Mouse (Mus musculus) CD8-positive naive resting alpha-beta T cell, adult 2 months (primary cell): Measurements from ENCODE around the gene Afg1l.

Source experiments
- DNase-seq, 2 experiments: peaks; one replicate each; pipeline ENCODE4 v3.0.0; 2022; ENCODE audit warnings: low read depth in 2 of 2, low spot score in 2 of 2

Gene Afg1l

GRCm38 (mm10) chr10:42299967-42300366 is 178.4 kb downstream of the Afg1l start:
- no peak for DNase-seq

- no peak for DNase-seq
These were observed 178.9 kb downstream of the Afg1l start for GRCm38 (mm10) chr10:42299426-42299825.

- no peak for DNase-seq
These were observed 180.4 kb downstream of the Afg1l start for GRCm38 (mm10) chr10:42297954-42298353.

GRCm38 (mm10) chr10:42297109-42297508 is 181.3 kb downstream of the Afg1l start:
- no peak for DNase-seq

GRCm38 (mm10) chr10:42296559-42296958 is 181.8 kb downstream of the Afg1l start:
- DNase-seq = no peak

- peak in 1 of 2 experiments; percentile 22 for DNase-seq
These were observed 183.3 kb downstream of the Afg1l start for GRCm38 (mm10) chr10:42295028-42295427.

- no peak for DNase-seq
These were observed 184.0 kb downstream of the Afg1l start for GRCm38 (mm10) chr10:42294392-42294791.

GRCm38 (mm10) chr10:42293877-42294276 is 184.5 kb downstream of the Afg1l start:
- no peak for DNase-seq

GRCm38 (mm10) chr10:42291360-42291759 is 187.0 kb downstream of the Afg1l start:
- peak; percentile 49 to 69 for DNase-seq

GRCm38 (mm10) chr10:42287666-42288065 is 190.7 kb downstream of the Afg1l start:
- DNase-seq = no peak

- DNase-seq = no peak
These were observed 200.0 kb downstream of the Afg1l start for GRCm38 (mm10) chr10:42278307-42278850.

- DNase-seq = peak; percentile 97 to 98
These were observed 200.7 kb downstream of the Afg1l start for GRCm38 (mm10) chr10:42277476-42278306.

- DNase-seq = peak; percentile 83 to 85
These were observed 201.6 kb downstream of the Afg1l start, which contains the start of gene Foxo3 for GRCm38 (mm10) chr10:42276507-42277345. Gene Foxo3 (minus strand): TSS chr10:42276755.

- DNase-seq = no peak
These were observed 202.4 kb downstream of the Afg1l start for GRCm38 (mm10) chr10:42275871-42276501.

- peak; percentile 34 to 37 for DNase-seq
These were observed 202.9 kb downstream of the Afg1l start for GRCm38 (mm10) chr10:42275401-42275870.

GRCm38 (mm10) chr10:42274712-42275400 is 203.5 kb downstream of the Afg1l start:
- peak in 1 of 2 experiments; percentile 11 for DNase-seq

GRCm38 (mm10) chr10:42273760-42274691 is 204.3 kb downstream of the Afg1l start:
- peak; percentile 31 to 38 for DNase-seq

- DNase-seq = no peak
These were observed 205.0 kb downstream of the Afg1l start for GRCm38 (mm10) chr10:42273403-42273759.

GRCm38 (mm10) chr10:42271454-42272230 is 206.7 kb downstream of the Afg1l start:
- no peak for DNase-seq
